Mouse (Mus musculus): ENCODE data around the gene Atg2b. TPM values are rescaled to one million over a fixed set of nuclear protein-coding genes. Genes with fewer than 3 reads are reported as not detected.

The Atg2b gene
- total and polyA plus RNA-seq, 3 experiments = 28.3 to 35.9 TPM; not detected in 1

DNA sequence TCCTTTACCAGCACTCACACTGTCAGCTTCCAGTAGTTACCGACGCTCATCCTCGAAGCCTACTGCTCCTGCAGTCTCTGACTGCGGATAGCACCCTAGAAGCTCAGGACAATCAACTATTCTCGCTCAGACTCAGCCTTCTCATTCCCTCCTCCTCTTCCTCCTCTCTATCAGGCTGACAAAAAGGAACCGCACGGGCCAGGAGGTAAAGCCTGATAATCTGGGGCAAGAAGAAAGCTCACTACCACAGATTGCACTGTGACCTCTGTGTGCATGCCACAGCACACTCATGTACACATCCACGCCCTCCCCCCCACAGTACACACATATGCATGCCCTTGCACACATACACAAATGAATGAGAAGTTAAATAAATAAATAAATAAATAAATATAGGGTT is 8.7 kb downstream of the Atg2b start:
- H3K4me1 ChIP-seq (ENCODE audit: control insufficient read depth in 1 of 2, insufficient read depth in 2 of 2, low read length in 2 of 2) = no peaks in the 10 kb centered on the region; a peak in 1 of 4 replicates
- DNase-seq (ENCODE audit: low read depth, low spot score) = peak; percentile 18
- TF ChIP-seq POLR2AphosphoS2 (IDR thresholded peaks at IDR 0.05; ENCODE audit: low read length) = 0 out of 2 replicates have a peak, but pooled peaks have one; percentile 19
- TF ChIP-seq JUND (IDR thresholded peaks at IDR 0.05; ENCODE audit: low read depth, low read length) = no peak
- no peak for TF ChIP-seq ETS1 (IDR thresholded peaks at IDR 0.05; ENCODE audit: low read depth, low read length)
- TF ChIP-seq USF1 (IDR thresholded peaks at IDR 0.05; ENCODE audit: low read depth, low read length) = no peak
- H3K27ac ChIP-seq (ENCODE audit: control insufficient read depth, low read depth, low read length) = no peak overlapping the region
- H3K36me3 ChIP-seq (ENCODE audit: control insufficient read depth in 1 of 2, insufficient read depth in 2 of 2, low read length in 2 of 2) = peaks cover 4 to 21% of the 10 kb centered on the region in 2 experiments; a peak in 3 of 4 replicates
- H3K4me3 ChIP-seq (ENCODE audit: control insufficient read depth in 1 of 2, insufficient read depth in 1 of 2, low read depth in 2 of 2, low read length in 2 of 2) = no peak overlapping the region
- no peak overlapping the region for H3K9ac ChIP-seq (ENCODE audit: control insufficient read depth, low read depth, low read length, poor library complexity, severe bottlenecking)
- H3K27me3 ChIP-seq (ENCODE audit: control insufficient read depth in 1 of 2, insufficient read depth in 2 of 2, low read length in 2 of 2) = no peaks in the 10 kb centered on the region
- no peaks in the 10 kb centered on the region for H3K9me3 ChIP-seq (replicated peaks; ENCODE audit: insufficient read depth, low read length)
- H3K79me2 ChIP-seq (ENCODE audit: control insufficient read depth, insufficient read depth, low read length, poor library complexity) = peaks cover 22% of the 10 kb centered on the region

DNA sequence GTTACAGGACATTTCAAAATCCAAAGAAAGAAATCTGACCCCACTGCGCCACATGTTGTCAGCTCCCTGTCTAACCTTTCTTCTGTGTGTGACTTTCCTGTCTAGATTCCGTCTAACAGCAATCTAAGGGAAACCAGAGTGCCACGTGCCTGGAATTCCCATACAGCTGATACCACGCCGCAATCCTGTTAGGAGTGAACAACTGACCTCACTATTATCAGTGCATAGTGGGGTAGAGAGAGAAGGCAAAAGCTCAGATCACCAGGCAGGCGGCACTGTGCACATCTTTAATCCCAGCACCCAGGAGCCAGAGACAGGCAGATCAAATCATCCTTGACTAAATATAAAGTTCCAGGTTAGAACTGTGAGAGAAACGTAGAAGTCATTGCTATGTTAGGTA is 29.2 kb downstream of the Atg2b start:
- Histone ChIP-seq H3K9ac (ENCODE audit: control insufficient read depth, low read depth, low read length, poor library complexity, severe bottlenecking) (no peak overlapping the region), H3K27me3 (ENCODE audit: control insufficient read depth in 1 of 2, insufficient read depth in 2 of 2, low read length in 2 of 2) (no peaks in the 10 kb centered on the region)
- TF ChIP-seq RAD21 (IDR thresholded peaks at IDR 0.05; ENCODE audit: low read depth, low read length) (no peak), CHD2 (IDR thresholded peaks at IDR 0.05; ENCODE audit: low read length) (no peak), HCFC1 (IDR thresholded peaks at IDR 0.05; ENCODE audit: low read depth, low read length) (no peak), MXI1 (IDR thresholded peaks at IDR 0.05; ENCODE audit: low read depth, low read length) (no peak), MAFK (IDR thresholded peaks at IDR 0.05; ENCODE audit: borderline replicate concordance, low read depth, low read length) (no peak), RCOR1 (IDR thresholded peaks at IDR 0.05; ENCODE audit: low read depth, low read length) (no peak), ZMIZ1 (IDR thresholded peaks at IDR 0.05; ENCODE audit: low read depth, low read length) (no peak), TCF12 (IDR thresholded peaks at IDR 0.05; ENCODE audit: low read depth, low read length) (no peak), SIN3A (IDR thresholded peaks at IDR 0.05; ENCODE audit: low read length) (no peak)

DNA sequence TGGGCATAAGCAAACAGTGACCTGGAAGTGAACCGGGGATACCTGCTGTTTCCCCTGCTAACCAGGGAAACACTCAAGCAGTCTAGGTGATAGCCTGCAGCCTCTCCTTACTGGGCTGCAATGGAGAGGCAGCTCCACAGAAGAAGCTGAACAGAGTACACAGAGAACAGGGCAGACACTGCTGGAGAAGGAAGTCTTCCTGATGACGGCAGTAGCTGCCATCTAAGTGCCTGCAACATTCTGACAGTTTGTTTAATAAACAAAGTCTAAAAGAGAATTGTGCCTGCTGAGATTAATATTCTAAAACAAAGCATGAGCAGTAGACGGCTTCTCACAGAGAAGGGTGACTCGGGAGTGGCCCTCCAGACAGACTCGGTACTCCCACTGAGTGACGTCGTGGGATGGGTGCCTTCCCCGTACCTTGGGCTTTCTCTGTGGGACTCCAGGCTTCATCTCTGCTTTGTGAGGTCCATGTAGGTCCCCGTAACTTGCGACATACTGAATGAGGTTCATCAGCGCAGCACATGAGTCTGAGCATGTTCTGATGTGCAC is 42.2 kb downstream of the Atg2b start:
- no peak overlapping the region for H3K9ac ChIP-seq (ENCODE audit: control insufficient read depth, low read depth, low read length, poor library complexity, severe bottlenecking)
- peaks cover 0 to 19% of the 10 kb centered on the region in 2 experiments; a peak in 2 of 4 replicates for H3K36me3 ChIP-seq (ENCODE audit: control insufficient read depth in 1 of 2, insufficient read depth in 2 of 2, low read length in 2 of 2)
- no peaks in the 10 kb centered on the region for H3K9me3 ChIP-seq (replicated peaks; ENCODE audit: insufficient read depth, low read length)
- H3K27me3 ChIP-seq (ENCODE audit: control insufficient read depth in 1 of 2, insufficient read depth in 2 of 2, low read length in 2 of 2) = no peaks in the 10 kb centered on the region
- no peaks in the 10 kb centered on the region for H3K4me1 ChIP-seq (ENCODE audit: control insufficient read depth in 1 of 2, insufficient read depth in 2 of 2, low read length in 2 of 2)
- H3K4me3 ChIP-seq (ENCODE audit: control insufficient read depth in 1 of 2, insufficient read depth in 1 of 2, low read depth in 2 of 2, low read length in 2 of 2) = no peak overlapping the region
- H3K79me2 ChIP-seq (ENCODE audit: control insufficient read depth, insufficient read depth, low read length, poor library complexity) = no peaks in the 10 kb centered on the region
- H3K27ac ChIP-seq (ENCODE audit: control insufficient read depth, low read depth, low read length) = no peak overlapping the region
- DNase-seq (ENCODE audit: low read depth, low spot score) = no peak
- TF ChIP-seq SMC3 (IDR thresholded peaks at IDR 0.05; ENCODE audit: low read depth, low read length) = no peak
- no peak for TF ChIP-seq POLR2AphosphoS2 (IDR thresholded peaks at IDR 0.05; ENCODE audit: low read length)
- no peak for TF ChIP-seq NELFE (IDR thresholded peaks at IDR 0.05; ENCODE audit: low read depth, low read length)
- no peak for TF ChIP-seq JUND (IDR thresholded peaks at IDR 0.05; ENCODE audit: low read depth, low read length)
- no peak for TF ChIP-seq TAL1 (IDR thresholded peaks at IDR 0.05; ENCODE audit: low read length)
- no peak for TF ChIP-seq BHLHE40 (IDR thresholded peaks at IDR 0.05; ENCODE audit: borderline replicate concordance, low read depth, low read length)
- no peak for TF ChIP-seq MEF2A (IDR thresholded peaks at IDR 0.05; ENCODE audit: extremely low read depth, insufficient replicate concordance, low read depth, low read length, poor library complexity, severe bottlenecking)
- no peak for TF ChIP-seq ELF1 (IDR thresholded peaks at IDR 0.05; ENCODE audit: low read depth, low read length)
- no peak for TF ChIP-seq ZKSCAN1 (IDR thresholded peaks at IDR 0.05; ENCODE audit: low read depth, low read length)
- no peak for TF ChIP-seq TBP (IDR thresholded peaks at IDR 0.05; ENCODE audit: low read depth, low read length)
- TF ChIP-seq RAD21 (IDR thresholded peaks at IDR 0.05; ENCODE audit: low read depth, low read length) = no peak
- no peak for TF ChIP-seq ZNF384 (IDR thresholded peaks at IDR 0.05; ENCODE audit: low read depth, low read length)
- TF ChIP-seq POLR2AphosphoS5 (IDR thresholded peaks at IDR 0.05; ENCODE audit: borderline replicate concordance, low read depth, low read length) = no peak
- TF ChIP-seq MXI1 (IDR thresholded peaks at IDR 0.05; ENCODE audit: low read depth, low read length) = no peak
- no peak for TF ChIP-seq ZMIZ1 (IDR thresholded peaks at IDR 0.05; ENCODE audit: low read depth, low read length)
- TF ChIP-seq TCF12 (IDR thresholded peaks at IDR 0.05; ENCODE audit: low read depth, low read length) = no peak
- TF ChIP-seq EP300 (IDR thresholded peaks at IDR 0.05; ENCODE audit: low read depth in 1 of 2, low read length in 2 of 2) = no peak
- TF ChIP-seq GATA1 (IDR thresholded peaks at IDR 0.05; ENCODE audit: low read depth, low read length) = no peak
- TF ChIP-seq HCFC1 (IDR thresholded peaks at IDR 0.05; ENCODE audit: low read depth, low read length) = no peak

More for the DNA sequence above, 29.2 kb downstream of the Atg2b start:
- Histone ChIP-seq H3K4me1 (ENCODE audit: control insufficient read depth in 1 of 2, insufficient read depth in 2 of 2, low read length in 2 of 2) (no peaks in the 10 kb centered on the region), H3K79me2 (ENCODE audit: control insufficient read depth, insufficient read depth, low read length, poor library complexity) (no peaks in the 10 kb centered on the region), H3K36me3 (ENCODE audit: control insufficient read depth in 1 of 2, insufficient read depth in 2 of 2, low read length in 2 of 2) (peaks cover 0 to 53% of the 10 kb centered on the region in 2 experiments; a peak in 2 of 4 replicates), H3K4me3 (ENCODE audit: control insufficient read depth in 1 of 2, insufficient read depth in 1 of 2, low read depth in 2 of 2, low read length in 2 of 2) (no peak overlapping the region), H3K27ac (ENCODE audit: control insufficient read depth, low read depth, low read length) (no peak overlapping the region), H3K9me3 (replicated peaks; ENCODE audit: insufficient read depth, low read length) (no peaks in the 10 kb centered on the region)
- DNase-seq (ENCODE audit: low read depth, low spot score) = no peak

Measured in MEL (cell line).